Comparison of ENCODE assay signal across 8 mouse cellular contexts in the genomic region with DNA sequence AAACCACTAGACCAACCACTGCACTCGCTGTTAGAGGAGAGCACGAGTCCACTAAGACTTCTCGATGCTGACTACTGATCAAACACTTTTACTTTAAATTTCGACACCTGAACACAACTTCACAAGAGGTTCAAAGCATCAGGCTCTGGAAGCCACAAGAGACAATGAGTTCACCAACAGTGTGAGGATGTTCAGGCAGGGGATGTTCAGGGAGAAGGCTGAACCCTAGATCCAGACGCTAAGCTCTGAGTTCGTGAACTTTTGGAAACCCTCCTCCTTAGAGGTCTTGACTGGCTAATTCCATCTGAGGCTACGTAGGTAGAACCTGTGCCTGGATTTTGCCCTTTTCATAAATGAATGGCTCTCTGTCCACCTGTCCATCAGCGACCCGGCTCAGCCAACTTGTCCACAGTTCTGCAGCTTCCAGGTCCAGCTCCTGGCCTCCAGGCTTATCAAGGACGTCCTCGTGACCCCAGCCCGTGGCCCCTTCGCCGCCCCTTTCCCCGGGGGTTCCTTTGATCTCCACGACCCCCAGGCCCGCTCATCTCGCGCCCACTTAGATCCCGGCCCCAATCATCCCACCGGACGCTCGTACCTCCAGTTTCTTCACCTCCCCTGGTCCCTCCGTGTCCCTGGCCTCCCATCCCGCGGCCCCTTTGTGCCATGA. TPM values are rescaled to one million over a fixed set of nuclear protein-coding genes. Genes with fewer than 3 reads are reported as not detected.
DNase-seq lines count a peak whose midpoint lies in the region; ATAC-seq lines count a peak whose summit lies in the region.

No protein-coding gene starts in this region.

- ATAC-seq in lung, embryonic 16.5 days (ENCODE audit: low read depth): peak; percentile 55
- peak; percentile 73 for ATAC-seq in forebrain, embryonic 11.5 days (replicated peaks; ENCODE audit: low FRiP score)

- peaks cover 4% of the 10 kb centered on the region; the same call in 1 of the 2 replicates for H3K4me1 ChIP-seq in lung, embryonic 16.5 days (replicated peaks; ENCODE audit: control insufficient read depth, insufficient read depth, low read length)
- no peaks in the 10 kb centered on the region for H3K4me1 ChIP-seq in forebrain, embryonic 11.5 days (replicated peaks; ENCODE audit: control insufficient read depth, insufficient read depth, low read length)
- H3K4me1 ChIP-seq in midbrain, embryonic 10.5 days: peaks cover 14% of the 10 kb centered on the region

- peak overlapping the region; percentile 97 for H3K4me3 ChIP-seq in lung, embryonic 16.5 days (ENCODE audit: low read length)
- H3K4me3 ChIP-seq in forebrain, embryonic 11.5 days (ENCODE audit: low read depth, low read length): peak overlapping the region; percentile 89
- H3K4me3 ChIP-seq in midbrain, embryonic 10.5 days: peak overlapping the region; percentile 94

- no peak for DNase-seq in lung, postnatal 25 days (ENCODE audit: low spot score)
- DNase-seq in R1 (ENCODE audit: low read depth, low spot score): peak; percentile 23
- no peak for DNase-seq in forebrain, embryonic 11.5 days (ENCODE audit: low spot score)
- DNase-seq in kidney, adult 9 months: peak; percentile 13
- DNase-seq in midbrain, embryonic 10.5 days (ENCODE audit: low spot score): peak; percentile 13
- DNase-seq in yolk sac, embryonic 10.5 days (ENCODE audit: low spot score): no peak
- no peak for DNase-seq in thymus, postnatal 36 days

- no peaks in the 10 kb centered on the region for H3K9me3 ChIP-seq in lung, embryonic 16.5 days (ENCODE audit: control insufficient read depth, low read length)
- H3K9me3 ChIP-seq in forebrain, embryonic 11.5 days (ENCODE audit: control insufficient read depth, low read length): no peaks in the 10 kb centered on the region
- no peaks in the 10 kb centered on the region for H3K9me3 ChIP-seq in midbrain, embryonic 10.5 days (replicated peaks)

- peaks cover 22% of the 10 kb centered on the region for H3K36me3 ChIP-seq in lung, embryonic 16.5 days (ENCODE audit: control insufficient read depth, insufficient read depth, low read length)
- H3K36me3 ChIP-seq in forebrain, embryonic 11.5 days (ENCODE audit: control insufficient read depth, insufficient read depth, low read length): peaks cover 4% of the 10 kb centered on the region; the same call in 1 of the 2 replicates
- H3K36me3 ChIP-seq in midbrain, embryonic 10.5 days: peaks cover 39% of the 10 kb centered on the region

- peak overlapping the region; percentile 99 for H3K9ac ChIP-seq in lung, embryonic 16.5 days (ENCODE audit: low read length)
- H3K9ac ChIP-seq in forebrain, embryonic 11.5 days (ENCODE audit: low read length): peak overlapping the region; percentile 90

- peak overlapping the region; percentile 96 for H3K27ac ChIP-seq in lung, embryonic 16.5 days (ENCODE audit: low read length)
- H3K27ac ChIP-seq in forebrain, embryonic 11.5 days (ENCODE audit: low read depth, low read length): no peak overlapping the region; the same call in 1 of the 2 replicates
- peak overlapping the region; percentile 95 for H3K27ac ChIP-seq in midbrain, embryonic 10.5 days (replicated peaks)

- peak overlapping the region; percentile 75 for H3K4me2 ChIP-seq in lung, embryonic 16.5 days (ENCODE audit: low read depth, low read length)
- peak overlapping the region; percentile 74 for H3K4me2 ChIP-seq in forebrain, embryonic 11.5 days (ENCODE audit: low read depth, low read length, severe bottlenecking)

- no peaks in the 10 kb centered on the region for H3K27me3 ChIP-seq in lung, embryonic 16.5 days (ENCODE audit: control insufficient read depth, insufficient read depth, low read depth, low read length)
- H3K27me3 ChIP-seq in forebrain, embryonic 11.5 days (ENCODE audit: control insufficient read depth, insufficient read depth, low read length): no peaks in the 10 kb centered on the region
- H3K27me3 ChIP-seq in midbrain, embryonic 10.5 days (ENCODE audit: low read depth, poor library complexity, severe bottlenecking): no peaks in the 10 kb centered on the region

- WGBS in lung, embryonic 16.5 days: 2% methylated on average over 26 of the region's 26 CpGs
- WGBS in forebrain, embryonic 11.5 days: 5% methylated on average over 26 of the region's 26 CpGs
- WGBS in midbrain, embryonic 10.5 days: 6% methylated on average over 26 of the region's 26 CpGs

RNA-seq across cellular contexts. Expression of gene Sec61g, which starts 0.8 kb away (rescaled TPM):
- polyA plus RNA-seq in lung, embryonic 16.5 days (2015; fragmentation: Nextera tagmentation; extraction: Ambion mirVana): 36.2 and 37.5 TPM in 2 replicates
- 32.6 and 34.3 TPM in 2 replicates for polyA plus RNA-seq in forebrain, embryonic 11.5 days (2014; fragmentation: Nextera tagmentation; extraction: Ambion mirVana)
- 41.8 and 45.3 TPM in 2 replicates for polyA plus RNA-seq in midbrain, embryonic 10.5 days (2016; fragmentation: Nextera tagmentation; extraction: Ambion mirVana)

Comparison
In these comparisons a context has a peak if more than half of its experiments do, and no peak if none do; other contexts are left out.
1. DNase-seq: peak in R1 (single experiment), kidney, adult 9 months (single experiment) and midbrain, embryonic 10.5 days (single experiment); none in lung, postnatal 25 days (single experiment), forebrain, embryonic 11.5 days (single experiment), yolk sac, embryonic 10.5 days (single experiment) and thymus, postnatal 36 days (0 of 2).
2. Peak in every context shown above with its lines, with median percentiles within 50 percentile points of each other: H3K4me3 ChIP-seq.